In genomic region chr10:122291091-122291490, GRCm38 (mm10) we compare ENCODE assay signal across 30 mouse cellular contexts.
DNase-seq lines count a peak whose midpoint lies in the region; ATAC-seq lines count a peak whose summit lies in the region.
"Had no signal": no experiment of that assay in that cellular context is flagged by ENCODE, and none has a peak within 500 bp of the region (broad histone marks: within the 10 kb centered on the region; RNA-seq: fewer than 3 reads in every experiment).

No protein-coding gene starts in this region.

- WGBS in heart, embryonic 11.5 days (ENCODE audit: insufficient replicate concordance) = 73% methylated on average over 5 of the region's 5 CpGs
- WGBS in kidney, embryonic 16.5 days = 52% methylated on average over 5 of the region's 5 CpGs

- H3K9ac ChIP-seq in heart, embryonic 11.5 days (ENCODE audit: low read depth, low read length) = no peak overlapping the region
- H3K9ac ChIP-seq in kidney, embryonic 16.5 days (replicated peaks; ENCODE audit: low read length) = no peak overlapping the region
- H3K9ac ChIP-seq: forebrain, embryonic 12.5 days; heart, embryonic 15.5 days; hindbrain, embryonic 12.5 days; limb, embryonic 15.5 days; liver, embryonic 15.5 days; lung, embryonic 15.5 days; neural tube, embryonic 13.5 days had no signal

- no peaks in the 10 kb centered on the region for H3K36me3 ChIP-seq in heart, embryonic 11.5 days (ENCODE audit: control insufficient read depth, insufficient read depth, low read length)
- H3K36me3 ChIP-seq in kidney, embryonic 16.5 days (ENCODE audit: insufficient read depth, low read length) = no peaks in the 10 kb centered on the region
- H3K36me3 ChIP-seq: forebrain, embryonic 12.5 days; G1E; heart, embryonic 15.5 days; hindbrain, embryonic 12.5 days; limb, embryonic 15.5 days; liver, embryonic 15.5 days; lung, embryonic 15.5 days; midbrain, embryonic 10.5 days; neural tube, embryonic 13.5 days had no signal

- H3K4me2 ChIP-seq in heart, embryonic 11.5 days = no peak overlapping the region
- no peak overlapping the region for H3K4me2 ChIP-seq in kidney, embryonic 16.5 days (replicated peaks; ENCODE audit: low read depth, low read length)
- H3K4me2 ChIP-seq: forebrain, embryonic 12.5 days; heart, embryonic 15.5 days; hindbrain, embryonic 12.5 days; limb, embryonic 15.5 days; liver, embryonic 15.5 days; lung, embryonic 15.5 days; neural tube, embryonic 13.5 days had no signal

- no peaks in the 10 kb centered on the region for H3K9me3 ChIP-seq in heart, embryonic 11.5 days (replicated peaks; ENCODE audit: control insufficient read depth, low read length)
- no peaks in the 10 kb centered on the region for H3K9me3 ChIP-seq in kidney, embryonic 16.5 days (ENCODE audit: low read length)
- H3K9me3 ChIP-seq: forebrain, embryonic 12.5 days; heart, embryonic 15.5 days; hindbrain, embryonic 12.5 days; limb, embryonic 15.5 days; liver, embryonic 15.5 days; lung, embryonic 15.5 days; midbrain, embryonic 10.5 days; neural tube, embryonic 13.5 days had no signal

- H3K4me1 ChIP-seq in heart, embryonic 11.5 days (ENCODE audit: control insufficient read depth, insufficient read depth, low read length) = no peaks in the 10 kb centered on the region
- no peaks in the 10 kb centered on the region for H3K4me1 ChIP-seq in kidney, embryonic 16.5 days (ENCODE audit: insufficient read depth, low read length)
- H3K4me1 ChIP-seq: forebrain, embryonic 12.5 days; heart, embryonic 15.5 days; hindbrain, embryonic 12.5 days; limb, embryonic 15.5 days; liver, embryonic 15.5 days; lung, embryonic 15.5 days; midbrain, embryonic 10.5 days; neural tube, embryonic 13.5 days had no signal

- no peak overlapping the region for H3K27ac ChIP-seq in heart, embryonic 11.5 days (ENCODE audit: low read depth, low read length)
- no peak overlapping the region for H3K27ac ChIP-seq in kidney, embryonic 16.5 days (ENCODE audit: low read length)
- H3K27ac ChIP-seq: forebrain, embryonic 12.5 days; heart, embryonic 15.5 days; hindbrain, embryonic 12.5 days; limb, embryonic 15.5 days; liver, embryonic 15.5 days; lung, embryonic 15.5 days; macrophage; midbrain, embryonic 10.5 days; neural tube, embryonic 13.5 days had no signal

- H3K4me3 ChIP-seq in heart, embryonic 11.5 days (ENCODE audit: low read depth, low read length) = no peak overlapping the region
- H3K4me3 ChIP-seq in kidney, embryonic 16.5 days (ENCODE audit: low read length) = no peak overlapping the region
- H3K4me3 ChIP-seq: erythroblast, embryonic 14.5 days; forebrain, embryonic 12.5 days; heart, embryonic 15.5 days; hindbrain, embryonic 12.5 days; limb, embryonic 15.5 days; liver, embryonic 15.5 days; lung, embryonic 15.5 days; midbrain, embryonic 10.5 days; myocyte; neural tube, embryonic 13.5 days had no signal

- no peaks in the 10 kb centered on the region for H3K27me3 ChIP-seq in heart, embryonic 11.5 days (ENCODE audit: control insufficient read depth, insufficient read depth, low read length)
- H3K27me3 ChIP-seq in kidney, embryonic 16.5 days (ENCODE audit: insufficient read depth, low read length) = no peaks in the 10 kb centered on the region
- H3K27me3 ChIP-seq: CH12.LX; forebrain, embryonic 12.5 days; heart, embryonic 15.5 days; hindbrain, embryonic 12.5 days; limb, embryonic 15.5 days; liver, embryonic 15.5 days; lung, embryonic 15.5 days; neural tube, embryonic 13.5 days; Patski had no signal

- DNase-seq in heart, adult 18-20 months = peak; percentile 60 to 75
- peak; percentile 10 for DNase-seq in kidney, postnatal 14 days
- DNase-seq in gastrocnemius, postnatal 25 days = peak; percentile 7
- DNase-seq in mesoderm, embryonic 11.5 days (ENCODE audit: low read depth, low spot score) = peak; percentile 7
- no peak for DNase-seq in thymus, postnatal 0 days (ENCODE audit: low spot score)
- no peak for DNase-seq in frontal cortex, adult 2 months (ENCODE audit: extremely low spot score in 1 of 2, low spot score in 1 of 2)
- DNase-seq: adrenal gland, postnatal 36 days; B cell, adult 2 months; cerebellum, adult 11 months; cerebellum, postnatal 10 days; kidney, adult 11 months; layer of hippocampus, adult 9-11 months; right cerebral cortex, postnatal 4 days had no signal

- no peak for ATAC-seq in heart, embryonic 11.5 days (replicated peaks; ENCODE audit: insufficient number of reproducible peaks, low FRiP score, low TSS enrichment)
- no peak for ATAC-seq in kidney, embryonic 16.5 days (ENCODE audit: low FRiP score, low TSS enrichment)
- ATAC-seq: midbrain, embryonic 16.5 days; Patski had no signal

Comparison
In these comparisons a context has a peak if more than half of its experiments do, and no peak if none do; other contexts are left out.
1. DNase-seq: peak in heart, adult 18-20 months (2 of 2), kidney, postnatal 14 days (single experiment), gastrocnemius, postnatal 25 days (single experiment) and mesoderm, embryonic 11.5 days (single experiment); none in thymus, postnatal 0 days (single experiment) and frontal cortex, adult 2 months (0 of 2).